Mouse (Mus musculus): ENCODE results near the gene Ptpn6. TPM values are rescaled to one million over a fixed set of nuclear protein-coding genes. Genes with fewer than 3 reads are reported as not detected.

The Ptpn6 gene
- polyA plus RNA-seq, 1 experiment = 48.7 TPM

- Histone ChIP-seq H3K4me1 (ENCODE audit: control insufficient read depth, insufficient read depth, low read length) (no peaks in the 10 kb centered on the region), H3K4me3 (replicated peaks; ENCODE audit: extremely low read depth, low read depth, low read length) (peak within 1 kb of the TSS; percentile 29)
- no peak for TF ChIP-seq POLR2A (IDR thresholded peaks at IDR 0.05; ENCODE audit: borderline replicate concordance, extremely low read depth, low read depth, low read length)
- no peak for TF ChIP-seq CTCF (IDR thresholded peaks at IDR 0.05; ENCODE audit: insufficient read depth, low read length)
- WGBS = under 1% methylated on average over 54 of the region's 54 CpGs
- peak; percentile 29 for DNase-seq
These were observed 30.7 kb upstream of the Ptpn6 start, which contains the start of gene Eno2 for GRCm38 (mm10) chr6:124769101-124769765. Gene Eno2 (minus strand): TSS chr6:124769673.

DNA sequence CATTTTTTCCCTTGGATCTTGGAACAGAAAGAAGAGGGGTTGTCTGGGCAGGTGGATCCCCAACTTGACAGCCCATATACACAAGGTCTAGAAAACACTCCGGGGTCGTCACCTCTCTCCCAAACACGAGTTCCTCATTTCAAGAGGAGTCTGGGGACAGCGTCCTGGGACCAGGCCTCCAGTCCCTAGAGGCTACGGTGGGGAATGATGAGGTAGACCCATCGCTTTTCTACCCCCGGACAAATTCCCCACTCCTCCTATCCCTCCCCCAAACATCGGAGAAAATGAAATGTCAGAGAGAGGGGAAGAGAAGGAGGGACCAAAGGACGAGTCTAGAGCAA, 30.2 kb upstream of the Ptpn6 start:
- H3K4me3 ChIP-seq (replicated peaks; ENCODE audit: extremely low read depth, low read depth, low read length) = no peak overlapping the region
- 12% methylated on average over 9 of the region's 9 CpGs for WGBS
- TF ChIP-seq CTCF (IDR thresholded peaks at IDR 0.05; ENCODE audit: insufficient read depth, low read length) (no peak), POLR2A (IDR thresholded peaks at IDR 0.05; ENCODE audit: borderline replicate concordance, extremely low read depth, low read depth, low read length) (no peak)
- H3K4me1 ChIP-seq (ENCODE audit: control insufficient read depth, insufficient read depth, low read length) = no peaks in the 10 kb centered on the region
- no peak for DNase-seq

- TF ChIP-seq POLR2A (IDR thresholded peaks at IDR 0.05; ENCODE audit: borderline replicate concordance, extremely low read depth, low read depth, low read length) (no peak), CTCF (IDR thresholded peaks at IDR 0.05; ENCODE audit: insufficient read depth, low read length) (no peak)
- Histone ChIP-seq H3K4me1 (ENCODE audit: control insufficient read depth, insufficient read depth, low read length) (no peaks in the 10 kb centered on the region), H3K4me3 (replicated peaks; ENCODE audit: extremely low read depth, low read depth, low read length) (no peak overlapping the region)
- DNase-seq = no peak
- WGBS = 42% methylated on average over 19 of the region's 19 CpGs
These were observed 29.6 kb upstream of the Ptpn6 start for GRCm38 (mm10) chr6:124767920-124768703.

DNA sequence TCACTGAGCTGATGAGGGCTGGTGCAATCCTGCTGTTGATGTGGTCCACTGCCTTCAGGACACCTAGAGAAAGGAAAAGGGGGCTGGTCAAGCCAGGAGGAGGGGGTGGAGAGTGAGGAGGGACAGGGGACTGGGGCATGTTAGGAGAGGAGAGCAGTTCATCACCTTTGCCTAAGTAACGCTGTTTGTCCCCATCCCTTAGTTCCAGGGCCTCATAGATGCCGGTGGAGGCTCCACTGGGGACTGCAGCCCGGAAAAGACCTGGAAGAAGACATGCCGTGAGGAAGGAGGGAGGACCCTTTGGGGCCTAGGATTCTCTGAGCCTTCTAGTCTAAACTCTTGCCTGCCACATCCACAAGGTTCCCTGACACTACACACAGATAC, 29.0 kb upstream of the Ptpn6 start:
- WGBS = 68% methylated on average over 4 of the region's 4 CpGs
- no peaks in the 10 kb centered on the region for H3K4me1 ChIP-seq (ENCODE audit: control insufficient read depth, insufficient read depth, low read length)

DNA sequence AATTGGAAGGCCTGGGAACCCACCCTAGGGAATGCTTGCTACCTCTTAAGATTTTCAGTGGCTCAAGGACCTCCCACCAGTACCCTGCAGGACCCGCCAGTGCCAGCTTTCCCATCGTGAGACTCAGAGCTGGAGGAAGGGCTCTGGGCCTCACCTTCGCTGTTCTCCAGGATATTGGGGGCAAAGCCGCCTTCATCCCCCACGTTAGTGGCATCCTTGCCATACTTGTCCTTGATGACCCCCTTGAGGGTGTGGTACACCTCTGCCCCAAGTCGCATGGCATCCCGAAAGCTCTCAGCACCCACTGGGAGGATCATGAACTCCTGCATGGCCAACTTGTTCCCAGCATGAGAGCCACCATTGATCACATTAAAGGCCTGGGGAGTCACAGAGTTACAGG, 27.4 kb upstream of the Ptpn6 start:
- no peak overlapping the region for H3K4me3 ChIP-seq (replicated peaks; ENCODE audit: extremely low read depth, low read depth, low read length)
- no peaks in the 10 kb centered on the region for H3K4me1 ChIP-seq (ENCODE audit: control insufficient read depth, insufficient read depth, low read length)
- TF ChIP-seq CTCF (IDR thresholded peaks at IDR 0.05; ENCODE audit: insufficient read depth, low read length) (no peak), POLR2A (IDR thresholded peaks at IDR 0.05; ENCODE audit: borderline replicate concordance, extremely low read depth, low read depth, low read length) (no peak)
- 79% methylated on average over 7 of the region's 7 CpGs for WGBS
- DNase-seq = no peak

More for the DNA sequence above, 29.0 kb upstream of the Ptpn6 start:
- TF ChIP-seq POLR2A (IDR thresholded peaks at IDR 0.05; ENCODE audit: borderline replicate concordance, extremely low read depth, low read depth, low read length) = no peak
- no peak for TF ChIP-seq CTCF (IDR thresholded peaks at IDR 0.05; ENCODE audit: insufficient read depth, low read length)
- no peak for DNase-seq
- H3K4me3 ChIP-seq (replicated peaks; ENCODE audit: extremely low read depth, low read depth, low read length) = no peak overlapping the region

- 0 out of 2 replicates have a peak, but pooled peaks have one; percentile 8 for TF ChIP-seq POLR2A (IDR thresholded peaks at IDR 0.05; ENCODE audit: borderline replicate concordance, extremely low read depth, low read depth, low read length)
- TF ChIP-seq CTCF (IDR thresholded peaks at IDR 0.05; ENCODE audit: insufficient read depth, low read length) = peak; percentile 98
- Histone ChIP-seq H3K4me3 (replicated peaks; ENCODE audit: extremely low read depth, low read depth, low read length) (peak overlapping the region; percentile 4), H3K4me1 (ENCODE audit: control insufficient read depth, insufficient read depth, low read length) (peaks cover 11% of the 10 kb centered on the region; the same call in 1 of the 2 replicates)
- 2% methylated on average over 5 of the region's 5 CpGs for WGBS
- DNase-seq = peak; percentile 83
These were observed 20.7 kb upstream of the Ptpn6 start for GRCm38 (mm10) chr6:124759259-124759658.

GRCm38 (mm10) chr6:124758849-124759232, 20.3 kb upstream of the Ptpn6 start:
- 43% methylated on average over 2 of the region's 2 CpGs for WGBS
- no peak overlapping the region for H3K4me3 ChIP-seq (replicated peaks; ENCODE audit: extremely low read depth, low read depth, low read length)

GRCm38 (mm10) chr6:124757909-124758848, 19.7 kb upstream of the Ptpn6 start:
- no peak for DNase-seq
- WGBS = 43% methylated on average over 5 of the region's 5 CpGs
- Histone ChIP-seq H3K4me1 (ENCODE audit: control insufficient read depth, insufficient read depth, low read length) (peaks cover 12% of the 10 kb centered on the region; the same call in 1 of the 2 replicates), H3K4me3 (replicated peaks; ENCODE audit: extremely low read depth, low read depth, low read length) (no peak overlapping the region)
- TF ChIP-seq POLR2A (IDR thresholded peaks at IDR 0.05; ENCODE audit: borderline replicate concordance, extremely low read depth, low read depth, low read length) (no peak), CTCF (IDR thresholded peaks at IDR 0.05; ENCODE audit: insufficient read depth, low read length) (no peak)

More at GRCm38 (mm10) chr6:124758849-124759232, 20.3 kb upstream of the Ptpn6 start:
- DNase-seq = no peak
- TF ChIP-seq CTCF (IDR thresholded peaks at IDR 0.05; ENCODE audit: insufficient read depth, low read length) (no peak), POLR2A (IDR thresholded peaks at IDR 0.05; ENCODE audit: borderline replicate concordance, extremely low read depth, low read depth, low read length) (no peak)
- peaks cover 12% of the 10 kb centered on the region; the same call in 1 of the 2 replicates for H3K4me1 ChIP-seq (ENCODE audit: control insufficient read depth, insufficient read depth, low read length)

DNA sequence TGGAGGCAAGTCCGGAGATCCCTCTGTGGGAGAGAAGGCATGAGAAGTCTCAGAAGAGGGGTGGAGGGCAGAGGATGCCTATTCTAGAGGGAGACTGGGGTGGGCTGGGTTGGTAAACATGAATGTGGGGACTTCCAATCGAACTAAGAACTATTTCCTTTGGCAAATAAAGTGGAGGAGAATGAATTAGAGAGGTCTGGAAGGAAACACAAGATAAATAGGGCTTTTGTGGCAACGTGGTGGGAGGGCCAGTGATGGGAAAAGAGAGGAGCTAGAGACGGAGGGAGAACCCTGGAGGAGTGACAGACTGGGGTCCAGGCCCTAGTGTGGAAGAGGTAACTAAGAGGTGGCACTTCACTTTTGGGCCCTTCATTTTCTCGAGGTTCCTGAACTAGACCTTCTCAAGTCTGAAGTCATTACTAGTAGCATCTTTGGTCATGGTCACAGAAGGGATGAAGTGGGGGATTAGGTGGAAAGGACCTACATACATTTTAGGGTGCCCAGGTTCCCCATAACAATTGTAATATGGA, 18.9 kb upstream of the Ptpn6 start:
- TF ChIP-seq CTCF (IDR thresholded peaks at IDR 0.05; ENCODE audit: insufficient read depth, low read length) (no peak), POLR2A (IDR thresholded peaks at IDR 0.05; ENCODE audit: borderline replicate concordance, extremely low read depth, low read depth, low read length) (no peak)
- Histone ChIP-seq H3K4me1 (ENCODE audit: control insufficient read depth, insufficient read depth, low read length) (peaks cover 12% of the 10 kb centered on the region; the same call in 1 of the 2 replicates), H3K4me3 (replicated peaks; ENCODE audit: extremely low read depth, low read depth, low read length) (no peak overlapping the region)
- no peak for DNase-seq
- 14% methylated on average over 5 of the region's 5 CpGs for WGBS
